Mouse (Mus musculus): ENCODE measurements around the gene Tmem210. TPM values are rescaled to one million over a fixed set of nuclear protein-coding genes. Genes with fewer than 3 reads are reported as not detected.

Tmem210 gene
- polyA plus RNA-seq (2014; fragmentation: Nextera tagmentation; extraction: Ambion mirVana): not detected in 2 replicates

GRCm38 (mm10) chr2:25287927-25288649 is at the start of gene Tmem210:
Gene Tmem210 (plus strand): TSS chr2:25288145.
- no peak for DNase-seq (ENCODE audit: low spot score)
- WGBS: 79% methylated on average over 6 of the region's 6 CpGs
- Histone ChIP-seq H3K4me3 (ENCODE audit: low read depth, low read length) (no peak within 1 kb of the TSS), H3K4me1 (replicated peaks; ENCODE audit: control insufficient read depth, insufficient read depth, low read length) (peaks cover 9% of the 10 kb centered on the region; the same call in 1 of the 2 replicates), H3K36me3 (ENCODE audit: control insufficient read depth, insufficient read depth, low read length) (peaks cover 31% of the 10 kb centered on the region), H3K9ac (ENCODE audit: low read length) (no peak within 1 kb of the TSS), H3K4me2 (ENCODE audit: low read length) (no peak within 1 kb of the TSS), H3K27me3 (replicated peaks; ENCODE audit: control insufficient read depth, insufficient read depth, low read length) (peaks cover 51% of the 10 kb centered on the region), H3K27ac (ENCODE audit: low read depth) (no peak within 1 kb of the TSS), H3K9me3 (ENCODE audit: control insufficient read depth, low read length) (no peaks in the 10 kb centered on the region)
- no peak for ATAC-seq (replicated peaks; ENCODE audit: low FRiP score, low TSS enrichment, low read depth)

- ATAC-seq (replicated peaks; ENCODE audit: low FRiP score, low TSS enrichment, low read depth) (no peak), DNase-seq (ENCODE audit: low spot score) (no peak)
- Histone ChIP-seq H3K36me3 (ENCODE audit: control insufficient read depth, insufficient read depth, low read length) (no peaks in the 10 kb centered on the region), H3K9me3 (ENCODE audit: control insufficient read depth, low read length) (no peaks in the 10 kb centered on the region), H3K9ac (ENCODE audit: low read length) (no peak overlapping the region), H3K4me3 (ENCODE audit: low read depth, low read length) (no peak overlapping the region), H3K4me2 (ENCODE audit: low read length) (no peak overlapping the region), H3K27me3 (replicated peaks; ENCODE audit: control insufficient read depth, insufficient read depth, low read length) (peaks cover 22% of the 10 kb centered on the region), H3K4me1 (replicated peaks; ENCODE audit: control insufficient read depth, insufficient read depth, low read length) (peaks cover 6% of the 10 kb centered on the region; the same call in 1 of the 2 replicates), H3K27ac (ENCODE audit: low read depth) (no peak overlapping the region)
- WGBS: 89% methylated on average over 3 of the region's 3 CpGs
Measured at GRCm38 (mm10) chr2:25239766-25240165, 48.2 kb upstream of the Tmem210 start.

- Histone ChIP-seq H3K9me3 (ENCODE audit: control insufficient read depth, low read length) (no peaks in the 10 kb centered on the region), H3K4me2 (ENCODE audit: low read length) (peak overlapping the region; percentile 94), H3K4me1 (replicated peaks; ENCODE audit: control insufficient read depth, insufficient read depth, low read length) (peaks cover 6% of the 10 kb centered on the region; the same call in 1 of the 2 replicates), H3K27ac (ENCODE audit: low read depth) (no peak overlapping the region), H3K36me3 (ENCODE audit: control insufficient read depth, insufficient read depth, low read length) (0 out of 2 replicates have a peak, but pooled peaks cover 1% of the 10 kb centered on the region), H3K4me3 (ENCODE audit: low read depth, low read length) (peak overlapping the region; percentile 48), H3K9ac (ENCODE audit: low read length) (0 out of 2 replicates have a peak overlapping the region, but pooled peaks have one; percentile 6), H3K27me3 (replicated peaks; ENCODE audit: control insufficient read depth, insufficient read depth, low read length) (peaks cover 22% of the 10 kb centered on the region)
- ATAC-seq (replicated peaks; ENCODE audit: low FRiP score, low TSS enrichment, low read depth) (peak; percentile 7; the same call in 1 of the 2 replicates), DNase-seq (ENCODE audit: low spot score) (no peak)
- WGBS: 48% methylated on average over 8 of the region's 8 CpGs
Measured at GRCm38 (mm10) chr2:25240310-25240709, 47.6 kb upstream of the Tmem210 start.

- DNase-seq (ENCODE audit: low spot score) (peak; percentile 83), ATAC-seq (replicated peaks; ENCODE audit: low FRiP score, low TSS enrichment, low read depth) (peak; percentile 77)
- H3K27me3 ChIP-seq (replicated peaks; ENCODE audit: control insufficient read depth, insufficient read depth, low read length): peaks cover 22% of the 10 kb centered on the region
- 0 out of 2 replicates have a peak, but pooled peaks cover 5% of the 10 kb centered on the region for H3K36me3 ChIP-seq (ENCODE audit: control insufficient read depth, insufficient read depth, low read length)
- H3K9me3 ChIP-seq (ENCODE audit: control insufficient read depth, low read length): no peaks in the 10 kb centered on the region
- 1% methylated on average over 29 of the region's 29 CpGs for WGBS
- H3K4me2 ChIP-seq (ENCODE audit: low read length): peak overlapping the region; percentile 94
- 0 out of 2 replicates have a peak overlapping the region, but pooled peaks have one; percentile 6 for H3K9ac ChIP-seq (ENCODE audit: low read length)
- H3K4me3 ChIP-seq (ENCODE audit: low read depth, low read length): peak overlapping the region; percentile 48
- H3K4me1 ChIP-seq (replicated peaks; ENCODE audit: control insufficient read depth, insufficient read depth, low read length): peaks cover 6% of the 10 kb centered on the region; the same call in 1 of the 2 replicates
- H3K27ac ChIP-seq (ENCODE audit: low read depth): no peak overlapping the region
Measured at GRCm38 (mm10) chr2:25240723-25241437, 47.1 kb upstream of the Tmem210 start.

GRCm38 (mm10) chr2:25241438-25241775 is 46.5 kb upstream of the Tmem210 start:
- peak overlapping the region; percentile 94 for H3K4me2 ChIP-seq (ENCODE audit: low read length)
- WGBS: 11% methylated on average over 6 of the region's 6 CpGs
- peaks cover 22% of the 10 kb centered on the region for H3K27me3 ChIP-seq (replicated peaks; ENCODE audit: control insufficient read depth, insufficient read depth, low read length)
- peak; percentile 69 for DNase-seq (ENCODE audit: low spot score)
- H3K9ac ChIP-seq (ENCODE audit: low read length): no peak overlapping the region
- H3K4me1 ChIP-seq (replicated peaks; ENCODE audit: control insufficient read depth, insufficient read depth, low read length): peaks cover 6% of the 10 kb centered on the region; the same call in 1 of the 2 replicates
- H3K9me3 ChIP-seq (ENCODE audit: control insufficient read depth, low read length): no peaks in the 10 kb centered on the region
- H3K27ac ChIP-seq (ENCODE audit: low read depth): no peak overlapping the region
- peaks cover 5% of the 10 kb centered on the region; the same call in 1 of the 2 replicates for H3K36me3 ChIP-seq (ENCODE audit: control insufficient read depth, insufficient read depth, low read length)
- H3K4me3 ChIP-seq (ENCODE audit: low read depth, low read length): peak overlapping the region; percentile 48
- ATAC-seq (replicated peaks; ENCODE audit: low FRiP score, low TSS enrichment, low read depth): peak; percentile 38; the same call in 1 of the 2 replicates

- Histone ChIP-seq H3K4me1 (replicated peaks; ENCODE audit: control insufficient read depth, insufficient read depth, low read length) (peaks cover 6% of the 10 kb centered on the region; the same call in 1 of the 2 replicates), H3K9ac (ENCODE audit: low read length) (peak within 1 kb of the TSS; percentile 43), H3K27me3 (replicated peaks; ENCODE audit: control insufficient read depth, insufficient read depth, low read length) (peaks cover 22% of the 10 kb centered on the region), H3K36me3 (ENCODE audit: control insufficient read depth, insufficient read depth, low read length) (peaks cover 8% of the 10 kb centered on the region; the same call in 1 of the 2 replicates), H3K4me3 (ENCODE audit: low read depth, low read length) (peak within 1 kb of the TSS; percentile 48), H3K4me2 (ENCODE audit: low read length) (peak within 1 kb of the TSS; percentile 94), H3K27ac (ENCODE audit: low read depth) (no peak within 1 kb of the TSS), H3K9me3 (ENCODE audit: control insufficient read depth, low read length) (no peaks in the 10 kb centered on the region)
- under 1% methylated on average over 36 of the region's 59 CpGs for WGBS
- DNase-seq (ENCODE audit: low spot score): no peak
- ATAC-seq (replicated peaks; ENCODE audit: low FRiP score, low TSS enrichment, low read depth): no peak; the same call in 1 of the 2 replicates
Measured at GRCm38 (mm10) chr2:25242101-25242506, 45.8 kb upstream of the Tmem210 start, which contains the start of the genes Rnf208 and Cysrt1. Gene Rnf208 (plus strand): TSS chr2:25242255. Gene Cysrt1 (minus strand): TSS chr2:25242452.

- H3K4me1 ChIP-seq (replicated peaks; ENCODE audit: control insufficient read depth, insufficient read depth, low read length): peaks cover 6% of the 10 kb centered on the region; the same call in 1 of the 2 replicates
- peaks cover 13% of the 10 kb centered on the region for H3K36me3 ChIP-seq (ENCODE audit: control insufficient read depth, insufficient read depth, low read length)
- no peak overlapping the region for H3K27ac ChIP-seq (ENCODE audit: low read depth)
- DNase-seq (ENCODE audit: low spot score): no peak
- 69% methylated on average over 8 of the region's 8 CpGs for WGBS
- no peak overlapping the region for H3K9ac ChIP-seq (ENCODE audit: low read length)
- no peak overlapping the region for H3K4me3 ChIP-seq (ENCODE audit: low read depth, low read length)
- ATAC-seq (replicated peaks; ENCODE audit: low FRiP score, low TSS enrichment, low read depth): no peak
- H3K9me3 ChIP-seq (ENCODE audit: control insufficient read depth, low read length): no peaks in the 10 kb centered on the region
- H3K4me2 ChIP-seq (ENCODE audit: low read length): no peak overlapping the region
- H3K27me3 ChIP-seq (replicated peaks; ENCODE audit: control insufficient read depth, insufficient read depth, low read length): peaks cover 22% of the 10 kb centered on the region
Measured at GRCm38 (mm10) chr2:25243342-25243741, 44.6 kb upstream of the Tmem210 start.

GRCm38 (mm10) chr2:25244144-25244543 is 43.8 kb upstream of the Tmem210 start:
- no peak overlapping the region for H3K27ac ChIP-seq (ENCODE audit: low read depth)
- H3K4me2 ChIP-seq (ENCODE audit: low read length): no peak overlapping the region
- 89% methylated on average over 4 of the region's 4 CpGs for WGBS
- DNase-seq (ENCODE audit: low spot score) (no peak), ATAC-seq (replicated peaks; ENCODE audit: low FRiP score, low TSS enrichment, low read depth) (no peak)
- H3K9ac ChIP-seq (ENCODE audit: low read length): no peak overlapping the region
- no peaks in the 10 kb centered on the region for H3K9me3 ChIP-seq (ENCODE audit: control insufficient read depth, low read length)
- H3K27me3 ChIP-seq (replicated peaks; ENCODE audit: control insufficient read depth, insufficient read depth, low read length): peaks cover 22% of the 10 kb centered on the region
- no peak overlapping the region for H3K4me3 ChIP-seq (ENCODE audit: low read depth, low read length)
- H3K4me1 ChIP-seq (replicated peaks; ENCODE audit: control insufficient read depth, insufficient read depth, low read length): peaks cover 6% of the 10 kb centered on the region; the same call in 1 of the 2 replicates
- H3K36me3 ChIP-seq (ENCODE audit: control insufficient read depth, insufficient read depth, low read length): peaks cover 19% of the 10 kb centered on the region
